Mouse (Mus musculus) induced T-regulatory cell, adult 2 months (primary cell): ENCODE measurements at regions not wholly inside any gene's neighbourhood (a gene's known extent, or its start where the extent isn't known, plus 50 kb on each side); places are given as distances from the start of the nearest gene placed in this dataset.
A peak's percentile ranks its signal among the peaks of the same experiment; 100 is the strongest.

Source experiments
- DNase-seq: peaks from one replicate; pipeline ENCODE4 v3.0.0-alpha.2; 2012; ENCODE audit warnings: low read depth

DNA sequence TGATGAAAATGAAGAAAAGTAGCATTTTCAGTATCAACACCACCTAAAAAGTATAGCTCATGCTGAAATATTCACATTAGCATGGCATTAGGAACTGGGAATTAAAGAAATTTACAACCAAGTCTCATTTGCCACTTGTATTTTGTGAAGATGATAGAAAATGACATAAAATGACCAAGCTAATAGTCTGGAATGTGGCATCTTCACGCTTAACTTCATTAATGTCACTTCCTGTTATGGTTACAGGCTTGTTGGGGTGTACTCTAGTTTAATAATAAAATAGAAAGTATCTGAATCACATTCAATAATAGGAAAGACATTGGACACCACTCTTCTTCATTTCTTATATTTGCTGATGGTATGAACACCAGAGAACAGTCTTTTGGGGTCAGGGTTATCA lies 167.1 kb downstream of the Pcdh17 start:
- no peak for DNase-seq

DNA sequence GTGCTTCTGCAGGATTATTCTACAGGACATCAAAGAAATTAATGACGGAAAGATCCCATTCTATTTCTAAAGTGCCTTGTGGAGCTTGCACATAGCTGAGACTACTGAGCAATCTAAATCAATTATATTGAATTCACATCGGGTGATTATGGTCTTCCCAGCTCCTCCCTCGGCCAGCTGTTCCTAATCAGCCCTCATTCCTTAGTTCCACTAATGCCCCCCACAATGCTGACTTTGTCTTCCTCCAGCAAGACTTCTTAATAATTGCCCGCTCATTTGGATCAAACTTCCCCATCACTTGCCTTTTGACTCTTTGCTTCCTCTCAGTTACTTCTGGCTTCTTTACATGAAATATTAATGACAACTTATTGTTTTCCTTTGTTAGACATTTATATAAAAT lies 169.2 kb downstream of the Pcdh17 start:
- no peak for DNase-seq

DNA sequence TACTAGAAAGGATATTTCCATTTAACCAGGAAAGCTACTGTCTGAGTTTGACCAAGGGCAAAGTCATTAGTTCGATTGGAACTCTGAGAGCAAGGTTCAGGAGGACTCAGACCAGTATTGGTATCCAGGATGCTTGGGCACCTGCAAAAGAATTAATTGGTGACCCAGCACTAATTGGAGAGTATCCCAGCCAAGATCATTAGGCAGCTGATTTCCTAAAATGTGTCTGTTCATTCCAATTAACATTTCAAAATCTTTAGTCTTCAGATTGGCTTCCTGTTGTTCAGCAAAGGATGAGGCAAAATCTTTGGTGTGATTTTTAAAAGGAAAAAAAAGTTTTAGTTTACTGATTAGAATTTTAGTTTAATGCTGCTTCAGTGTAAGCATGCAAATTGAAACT lies 201.7 kb downstream of the Pcdh17 start:
- no peak for DNase-seq

DNA sequence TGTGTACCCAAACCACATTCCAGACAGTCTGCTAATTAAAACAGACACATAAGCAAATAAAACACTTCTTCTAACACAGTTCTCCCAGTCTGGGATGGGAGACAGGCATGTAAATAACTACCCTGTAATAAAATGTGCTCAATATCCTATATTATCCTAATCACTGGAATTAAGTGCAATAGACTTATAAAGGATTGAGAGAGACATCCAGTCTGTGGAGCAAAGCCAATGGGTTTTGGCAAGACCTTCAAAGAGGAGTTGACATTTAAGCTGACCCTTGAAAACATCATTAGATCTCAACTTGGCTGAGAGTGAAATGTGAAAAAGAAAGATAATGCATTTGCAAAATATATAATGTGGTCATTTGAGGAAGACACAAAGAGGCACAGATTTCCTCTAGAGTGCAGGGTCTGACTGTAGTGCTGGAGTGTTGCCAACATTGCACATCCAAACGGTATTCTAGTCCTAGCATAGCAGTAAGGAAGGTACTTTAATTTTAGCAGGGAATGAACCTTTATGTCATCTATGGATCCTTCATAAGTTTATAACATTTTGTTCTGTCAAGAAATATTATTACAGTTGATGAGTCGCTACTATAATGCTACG lies 202.7 kb downstream of the Pcdh17 start:
- no peak for DNase-seq

DNA sequence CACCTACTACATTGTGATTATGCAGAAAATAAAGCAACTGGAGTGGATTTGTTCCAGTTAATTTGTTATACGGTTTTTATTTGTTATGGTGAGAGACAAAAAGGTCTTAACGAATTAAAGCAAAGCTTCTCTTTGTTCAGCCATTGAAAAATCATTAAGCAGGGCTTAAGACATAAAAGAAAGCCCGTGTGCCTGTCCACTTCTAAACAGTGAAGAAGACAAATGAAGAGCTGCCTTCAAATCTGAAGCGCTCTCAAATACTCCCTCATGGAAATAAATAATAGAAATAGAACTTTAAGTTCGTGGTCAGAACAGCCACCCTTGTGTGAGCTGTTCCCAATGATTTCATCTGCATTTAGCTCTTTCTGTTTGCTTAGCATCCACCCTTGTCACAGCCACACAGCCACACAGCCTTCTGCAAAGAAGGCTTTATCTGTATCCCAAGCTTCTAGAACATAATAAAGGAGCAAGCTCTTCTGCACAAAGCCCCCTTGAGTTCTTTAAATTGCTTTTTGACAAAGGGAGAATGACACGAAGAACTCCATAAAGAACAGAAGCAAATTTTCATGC lies 215.9 kb downstream of the Pcdh17 start:
- DNase-seq: no peak

DNA sequence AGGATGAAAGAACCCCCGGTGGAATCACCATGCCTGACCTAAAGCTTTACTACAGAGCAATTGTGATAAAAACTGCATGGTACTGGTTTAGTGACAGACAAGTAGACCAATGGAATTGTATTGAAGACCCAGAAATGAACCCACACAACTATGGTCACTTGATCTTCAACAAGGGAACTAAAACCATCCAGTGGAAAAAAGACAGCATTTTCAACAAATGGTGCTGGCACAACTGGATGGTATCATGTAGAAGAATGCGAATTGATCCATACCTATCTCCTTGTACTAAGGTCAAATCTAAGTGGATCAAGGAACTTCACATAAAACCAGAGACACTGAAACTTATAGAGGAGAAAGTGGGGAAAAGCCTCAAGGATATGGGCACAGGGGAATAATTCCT lies 224.3 kb downstream of the Pcdh17 start:
- DNase-seq: peak; percentile 1

DNA sequence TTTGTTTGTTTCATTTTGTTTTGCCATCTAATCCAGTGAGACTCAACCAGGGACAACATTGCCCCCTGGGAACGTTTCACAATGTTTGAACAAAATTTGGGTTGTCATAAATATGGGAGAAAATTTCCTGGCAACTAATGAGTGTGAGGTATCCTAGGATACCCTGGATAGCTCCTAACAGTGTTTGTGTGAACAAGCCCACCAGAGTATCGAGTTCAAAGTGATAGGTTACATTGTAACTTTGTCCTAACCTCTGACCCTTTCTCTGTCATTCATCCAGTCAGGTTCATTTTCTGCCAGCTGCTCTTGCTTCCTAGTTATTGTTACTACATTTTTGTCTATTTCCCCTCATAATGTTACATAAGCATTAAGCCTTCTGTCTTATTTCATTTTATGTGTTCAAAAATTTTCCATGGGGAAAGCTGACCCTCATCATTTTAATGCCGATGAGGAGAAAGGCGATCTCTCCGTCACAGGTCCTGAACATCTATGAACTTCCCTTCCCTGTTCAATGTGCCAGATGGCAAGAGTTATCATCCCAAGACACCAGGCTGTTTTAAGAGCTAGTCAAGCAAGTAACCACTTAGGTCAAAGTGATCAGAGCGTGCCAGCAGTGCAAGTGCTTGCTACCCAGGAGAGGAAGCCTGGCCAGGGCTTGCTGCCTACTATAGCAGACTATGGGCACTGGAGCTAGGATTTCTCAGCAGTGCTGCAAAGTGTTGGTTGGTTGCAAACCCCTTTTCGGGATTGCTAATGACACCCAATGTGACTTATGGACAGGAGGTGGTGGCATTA lies 228.5 kb downstream of the Pcdh17 start:
- no peak for DNase-seq

DNA sequence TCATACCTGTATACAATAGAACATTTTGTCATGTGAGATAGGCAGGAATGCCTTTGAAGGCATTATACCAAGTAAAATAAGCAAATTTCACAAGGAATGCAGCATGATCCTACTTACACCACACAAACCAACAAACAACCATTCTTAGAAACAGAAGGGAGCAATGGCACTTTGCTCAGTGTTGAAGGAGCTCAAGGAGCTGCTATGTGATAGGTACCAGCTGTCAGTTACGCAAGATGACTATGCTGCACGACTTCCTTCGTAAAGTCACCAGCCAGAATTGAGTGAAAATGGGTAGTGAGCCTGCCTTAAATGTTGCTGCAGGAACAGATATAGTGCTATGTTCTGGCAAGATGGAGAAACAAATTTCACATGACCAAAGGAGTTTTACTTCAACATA lies 243.5 kb downstream of the Pcdh17 start:
- DNase-seq: no peak

DNA sequence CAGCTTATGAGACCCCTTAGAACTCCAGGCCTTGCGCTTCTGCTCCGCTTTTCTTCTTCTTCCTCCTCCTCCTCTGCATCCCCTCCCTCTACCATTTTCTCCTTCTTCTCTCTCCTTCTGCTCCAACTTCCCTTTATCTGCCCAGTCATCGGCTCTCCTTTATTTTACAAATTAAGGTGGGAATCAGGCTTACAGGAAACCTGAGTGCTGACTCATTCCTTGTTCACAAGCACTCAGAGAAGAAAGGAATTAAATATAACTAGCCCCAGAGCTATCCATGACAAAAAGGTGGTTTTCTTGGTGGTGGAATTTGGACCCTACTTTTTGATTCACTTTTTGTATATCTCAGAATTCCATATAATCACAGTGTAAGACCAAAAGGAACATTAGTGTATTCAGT lies 247.4 kb downstream of the Pcdh17 start:
- DNase-seq: no peak
